12 mouse cellular contexts compared by ENCODE assay signal in genomic region chr1:132364896-132365557, GRCm38 (mm10). TPM values are rescaled to one million over a fixed set of nuclear protein-coding genes. Genes with fewer than 3 reads are reported as not detected.
DNase-seq lines count a peak whose midpoint lies in the region; ATAC-seq and TF ChIP-seq lines count a peak whose summit lies in the region.
"Had no signal": no experiment of that assay in that cellular context is flagged by ENCODE, and none has a peak within 500 bp of the region (broad histone marks: within the 10 kb centered on the region; RNA-seq: fewer than 3 reads in every experiment).

No protein-coding gene starts in this region.

- H3K4me1 ChIP-seq in forebrain, embryonic 15.5 days, result peaks cover 7% of the 10 kb centered on the region; the same call in 1 of the 2 replicates
- H3K4me1 ChIP-seq in forebrain, embryonic 11.5 days (replicated peaks; ENCODE audit: control insufficient read depth, insufficient read depth, low read length), result peaks cover 5% of the 10 kb centered on the region; the same call in 1 of the 2 replicates
- no peaks in the 10 kb centered on the region for H3K4me1 ChIP-seq in lung, postnatal 0 days (ENCODE audit: insufficient read depth, low read depth, low read length)
- H3K4me1 ChIP-seq in liver, postnatal 0 days (ENCODE audit: insufficient read depth), result peaks cover under 1% of the 10 kb centered on the region
- H3K4me1 ChIP-seq: embryonic facial prominence, embryonic 12.5 days had no signal

- no peak overlapping the region for H3K4me3 ChIP-seq in forebrain, embryonic 15.5 days
- no peak overlapping the region for H3K4me3 ChIP-seq in forebrain, embryonic 11.5 days (ENCODE audit: low read depth, low read length)
- no peak overlapping the region for H3K4me3 ChIP-seq in lung, postnatal 0 days (ENCODE audit: low read depth, low read length)
- peak overlapping the region; percentile 65 for H3K4me3 ChIP-seq in liver, postnatal 0 days (ENCODE audit: low read depth, low read length)
- H3K4me3 ChIP-seq: neural tube, embryonic 12.5 days had no signal

- no peak for TF ChIP-seq EP300 in lung, postnatal 0 days (IDR thresholded peaks at IDR 0.05)
- no peak for TF ChIP-seq EP300 in liver, postnatal 0 days (IDR thresholded peaks at IDR 0.05; ENCODE audit: low read depth)

- ATAC-seq in forebrain, embryonic 15.5 days (replicated peaks), result no peak
- no peak for ATAC-seq in forebrain, embryonic 11.5 days (replicated peaks; ENCODE audit: low FRiP score)
- no peak for ATAC-seq in lung, postnatal 0 days
- ATAC-seq in liver, postnatal 0 days, result no peak

- WGBS in forebrain, embryonic 15.5 days, result 87% methylated on average over 7 of the region's 7 CpGs
- WGBS in forebrain, embryonic 11.5 days, result 85% methylated on average over 7 of the region's 7 CpGs
- 80% methylated on average over 7 of the region's 7 CpGs for WGBS in lung, postnatal 0 days
- 81% methylated on average over 7 of the region's 7 CpGs for WGBS in liver, postnatal 0 days (ENCODE audit: insufficient replicate concordance)

- no peaks in the 10 kb centered on the region for H3K9me3 ChIP-seq in forebrain, embryonic 15.5 days
- H3K9me3 ChIP-seq in forebrain, embryonic 11.5 days (ENCODE audit: control insufficient read depth, low read length), result no peaks in the 10 kb centered on the region
- no peaks in the 10 kb centered on the region for H3K9me3 ChIP-seq in lung, postnatal 0 days (ENCODE audit: low read length)
- H3K9me3 ChIP-seq in liver, postnatal 0 days (ENCODE audit: low read length), result no peaks in the 10 kb centered on the region
- H3K9me3 ChIP-seq: embryonic facial prominence, embryonic 12.5 days; neural tube, embryonic 12.5 days had no signal

- H3K27ac ChIP-seq in forebrain, embryonic 15.5 days (replicated peaks), result 0 out of 2 replicates have a peak overlapping the region, but pooled peaks have one; percentile 2
- H3K27ac ChIP-seq in forebrain, embryonic 11.5 days (ENCODE audit: low read depth, low read length), result no peak overlapping the region
- H3K27ac ChIP-seq in lung, postnatal 0 days (ENCODE audit: low read length), result no peak overlapping the region
- H3K27ac ChIP-seq in liver, postnatal 0 days (ENCODE audit: low read depth), result peak overlapping the region; percentile 29; the same call in 1 of the 2 replicates
- H3K27ac ChIP-seq: embryonic facial prominence, embryonic 12.5 days; neural tube, embryonic 12.5 days had no signal

- H3K27me3 ChIP-seq in forebrain, embryonic 15.5 days, result no peaks in the 10 kb centered on the region
- no peaks in the 10 kb centered on the region for H3K27me3 ChIP-seq in forebrain, embryonic 11.5 days (ENCODE audit: control insufficient read depth, insufficient read depth, low read length)
- H3K27me3 ChIP-seq in lung, postnatal 0 days (replicated peaks; ENCODE audit: insufficient read depth, low read length), result no peaks in the 10 kb centered on the region
- no peaks in the 10 kb centered on the region for H3K27me3 ChIP-seq in liver, postnatal 0 days (ENCODE audit: insufficient read depth, low read length)
- H3K27me3 ChIP-seq: embryonic facial prominence, embryonic 12.5 days; neural tube, embryonic 12.5 days had no signal

- H3K4me2 ChIP-seq in forebrain, embryonic 15.5 days (replicated peaks), result no peak overlapping the region
- H3K4me2 ChIP-seq in forebrain, embryonic 11.5 days (ENCODE audit: low read depth, low read length, severe bottlenecking), result no peak overlapping the region
- H3K4me2 ChIP-seq in lung, postnatal 0 days (replicated peaks; ENCODE audit: low read depth, low read length), result peak overlapping the region; percentile 14; the same call in 1 of the 2 replicates
- peak overlapping the region; percentile 68 for H3K4me2 ChIP-seq in liver, postnatal 0 days (ENCODE audit: low read depth, low read length)
- H3K4me2 ChIP-seq: embryonic facial prominence, embryonic 12.5 days; neural tube, embryonic 12.5 days had no signal

- no peak overlapping the region for H3K9ac ChIP-seq in forebrain, embryonic 15.5 days (replicated peaks)
- no peak overlapping the region for H3K9ac ChIP-seq in forebrain, embryonic 11.5 days (ENCODE audit: low read length)
- H3K9ac ChIP-seq in lung, postnatal 0 days (replicated peaks; ENCODE audit: low read depth), result no peak overlapping the region
- peak overlapping the region; percentile 38 for H3K9ac ChIP-seq in liver, postnatal 0 days (replicated peaks)
- H3K9ac ChIP-seq: embryonic facial prominence, embryonic 12.5 days; lung, embryonic 14.5 days; neural tube, embryonic 12.5 days had no signal

- TF ChIP-seq CTCF in lung, postnatal 0 days (IDR thresholded peaks at IDR 0.05), result no peak
- TF ChIP-seq CTCF in liver, postnatal 0 days (IDR thresholded peaks at IDR 0.05; ENCODE audit: low read depth), result no peak

- DNase-seq in forebrain, embryonic 11.5 days (ENCODE audit: low spot score), result no peak
- no peak for DNase-seq in lung, postnatal 0 days (ENCODE audit: low spot score)
- no peak for DNase-seq in lung, postnatal 36 days
- DNase-seq in cerebellum, postnatal 14 days, result peak; percentile 66 to 84
- DNase-seq in liver, postnatal 0 days, result no peak
- no peak for DNase-seq in kidney, adult 8-10 months
- no peak for DNase-seq in thymus, adult 18-20 months
- DNase-seq: kidney, postnatal 25 days; lung, embryonic 14.5 days had no signal

- peaks cover 16% of the 10 kb centered on the region for H3K36me3 ChIP-seq in forebrain, embryonic 15.5 days
- H3K36me3 ChIP-seq in forebrain, embryonic 11.5 days (ENCODE audit: control insufficient read depth, insufficient read depth, low read length), result peaks cover 6% of the 10 kb centered on the region; the same call in 1 of the 2 replicates
- peaks cover 8% of the 10 kb centered on the region; the same call in 1 of the 2 replicates for H3K36me3 ChIP-seq in lung, postnatal 0 days (ENCODE audit: insufficient read depth, low read length)
- peaks cover 54% of the 10 kb centered on the region for H3K36me3 ChIP-seq in liver, postnatal 0 days (replicated peaks; ENCODE audit: insufficient read depth, low read length)

RNA-seq across cellular contexts. Expression of gene Tmcc2, which starts 26.1 kb away (rescaled TPM):
- 33.1 and 33.3 TPM in 2 replicates for polyA plus RNA-seq in forebrain, embryonic 15.5 days (2015; fragmentation: Nextera tagmentation; extraction: Ambion mirVana)
- 13.3 and 16.1 TPM in 2 replicates for polyA plus RNA-seq in forebrain, embryonic 11.5 days (2014; fragmentation: Nextera tagmentation; extraction: Ambion mirVana)
- 28.8 and 37.2 TPM in 2 replicates for polyA plus RNA-seq in lung, postnatal 0 days (2015; fragmentation: Nextera tagmentation; extraction: Ambion mirVana)
- polyA plus RNA-seq in liver, postnatal 0 days (2015; fragmentation: Nextera tagmentation; extraction: Ambion mirVana), result 154 TPM in 2 replicates

RNA-seq across cellular contexts. Expression of gene Nuak2, which starts 49.1 kb away (rescaled TPM):
- polyA plus RNA-seq in forebrain, embryonic 15.5 days (2015; fragmentation: Nextera tagmentation; extraction: Ambion mirVana), result 15.9 and 16.5 TPM in 2 replicates
- 57.7 and 63.4 TPM in 2 replicates for polyA plus RNA-seq in forebrain, embryonic 11.5 days (2014; fragmentation: Nextera tagmentation; extraction: Ambion mirVana)
- polyA plus RNA-seq in lung, postnatal 0 days (2015; fragmentation: Nextera tagmentation; extraction: Ambion mirVana), result 11.9 and 12.1 TPM in 2 replicates
- 6.0 and 6.8 TPM in 2 replicates for polyA plus RNA-seq in liver, postnatal 0 days (2015; fragmentation: Nextera tagmentation; extraction: Ambion mirVana)

RNA-seq across cellular contexts. Expression of gene Dstyk, which starts 52.3 kb away (rescaled TPM):
- 11.3 and 13.2 TPM in 2 replicates for polyA plus RNA-seq in forebrain, embryonic 15.5 days (2015; fragmentation: Nextera tagmentation; extraction: Ambion mirVana)
- polyA plus RNA-seq in forebrain, embryonic 11.5 days (2014; fragmentation: Nextera tagmentation; extraction: Ambion mirVana), result 13.6 and 15.7 TPM in 2 replicates
- polyA plus RNA-seq in lung, postnatal 0 days (2015; fragmentation: Nextera tagmentation; extraction: Ambion mirVana), result 12.2 and 14.4 TPM in 2 replicates
- 2.3 and 2.9 TPM in 2 replicates for polyA plus RNA-seq in liver, postnatal 0 days (2015; fragmentation: Nextera tagmentation; extraction: Ambion mirVana)

Comparison
In these comparisons a context has a peak if more than half of its experiments do, and no peak if none do; other contexts are left out.
1. H3K27ac ChIP-seq: peak in forebrain, embryonic 15.5 days (single experiment) and liver, postnatal 0 days (single experiment); none in forebrain, embryonic 11.5 days (single experiment) and lung, postnatal 0 days (single experiment).
2. H3K4me2 ChIP-seq: peak in lung, postnatal 0 days (single experiment) and liver, postnatal 0 days (single experiment); none in forebrain, embryonic 15.5 days (single experiment) and forebrain, embryonic 11.5 days (single experiment).
3. DNase-seq: peak in cerebellum, postnatal 14 days (2 of 2); none in forebrain, embryonic 11.5 days (single experiment), lung, postnatal 0 days (single experiment), lung, postnatal 36 days (single experiment), liver, postnatal 0 days (single experiment), kidney, adult 8-10 months (0 of 2) and thymus, adult 18-20 months (0 of 2).